9 mouse cellular contexts compared by ENCODE assay signal in the genomic region with DNA sequence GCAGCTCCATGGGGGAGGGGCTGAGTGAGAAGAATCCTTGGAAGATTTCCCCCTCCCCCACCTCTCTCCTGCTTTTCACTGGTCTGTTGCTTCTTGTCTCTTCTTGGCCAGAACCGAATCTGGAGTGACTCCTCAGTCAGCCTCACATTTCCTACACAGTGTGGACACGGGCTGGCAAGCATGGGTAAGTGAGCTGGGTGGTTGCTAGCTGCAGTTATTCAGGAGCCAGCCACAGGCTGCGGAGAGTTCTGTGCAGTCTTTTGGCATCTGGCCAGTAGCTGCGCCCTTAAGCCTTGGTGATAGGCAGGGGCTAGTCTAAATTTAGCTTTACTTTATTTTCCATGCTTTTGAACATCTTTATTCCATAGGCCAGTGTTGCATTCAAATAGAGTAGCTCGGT. TPM values are rescaled to one million over a fixed set of nuclear protein-coding genes. Genes with fewer than 3 reads are reported as not detected.
A peak's percentile ranks its signal among the peaks of the same experiment; 100 is the strongest.
DNase-seq lines count a peak whose midpoint lies in the region; ATAC-seq and TF ChIP-seq lines count a peak whose summit lies in the region.
"Had no signal": no experiment of that assay in that cellular context is flagged by ENCODE, and none has a peak within 500 bp of the region (broad histone marks: within the 10 kb centered on the region; RNA-seq: fewer than 3 reads in every experiment).

No protein-coding gene starts in this region.

- peaks cover 11% of the 10 kb centered on the region for H3K4me1 ChIP-seq in midbrain, embryonic 13.5 days (replicated peaks)
- H3K4me1 ChIP-seq in midbrain, embryonic 10.5 days = 0 out of 2 replicates have a peak, but pooled peaks cover 2% of the 10 kb centered on the region
- H3K4me1 ChIP-seq in forebrain, postnatal 0 days (ENCODE audit: insufficient read depth) = no peaks in the 10 kb centered on the region

- H3K9ac ChIP-seq in midbrain, embryonic 13.5 days (replicated peaks) = no peak overlapping the region
- H3K9ac ChIP-seq in forebrain, postnatal 0 days = no peak overlapping the region

- no peak overlapping the region for H3K27ac ChIP-seq in midbrain, embryonic 13.5 days
- no peak overlapping the region for H3K27ac ChIP-seq in midbrain, embryonic 10.5 days (replicated peaks)
- no peak overlapping the region for H3K27ac ChIP-seq in forebrain, postnatal 0 days (ENCODE audit: low read depth, low read length)

- DNase-seq in gastrocnemius, postnatal 10 days = peak; percentile 26
- DNase-seq in gastrocnemius, postnatal 25 days = no peak
- no peak for DNase-seq in midbrain, embryonic 10.5 days (ENCODE audit: low spot score)
- peak; percentile 70 for DNase-seq in forebrain, postnatal 0 days
- DNase-seq in frontal cortex, adult 2 months (ENCODE audit: extremely low spot score in 1 of 2, low spot score in 1 of 2) = no peak
- DNase-seq in cerebellum, adult 18-20 months = no peak

- H3K9me3 ChIP-seq in midbrain, embryonic 13.5 days = no peaks in the 10 kb centered on the region
- H3K9me3 ChIP-seq in midbrain, embryonic 10.5 days (replicated peaks) = 0 out of 2 replicates have a peak, but pooled peaks cover 2% of the 10 kb centered on the region
- H3K9me3 ChIP-seq in forebrain, postnatal 0 days (ENCODE audit: low read length) = 0 out of 2 replicates have a peak, but pooled peaks cover 4% of the 10 kb centered on the region

- H3K4me2 ChIP-seq in midbrain, embryonic 13.5 days (replicated peaks) = no peak overlapping the region
- no peak overlapping the region for H3K4me2 ChIP-seq in forebrain, postnatal 0 days (ENCODE audit: low read depth)

- TF ChIP-seq CTCF in forebrain, postnatal 0 days (IDR thresholded peaks at IDR 0.05; ENCODE audit: low read depth) = no peak

- no peaks in the 10 kb centered on the region for H3K36me3 ChIP-seq in midbrain, embryonic 13.5 days
- no peaks in the 10 kb centered on the region for H3K36me3 ChIP-seq in midbrain, embryonic 10.5 days
- no peaks in the 10 kb centered on the region for H3K36me3 ChIP-seq in forebrain, postnatal 0 days (ENCODE audit: insufficient read depth)

- 33% methylated on average over 5 of the region's 5 CpGs for WGBS in midbrain, embryonic 13.5 days
- 72% methylated on average over 5 of the region's 5 CpGs for WGBS in midbrain, embryonic 10.5 days
- 21% methylated on average over 5 of the region's 5 CpGs for WGBS in forebrain, postnatal 0 days

- H3K27me3 ChIP-seq in midbrain, embryonic 13.5 days = no peaks in the 10 kb centered on the region
- H3K27me3 ChIP-seq in midbrain, embryonic 10.5 days (ENCODE audit: low read depth, poor library complexity, severe bottlenecking) = no peaks in the 10 kb centered on the region
- H3K27me3 ChIP-seq in forebrain, postnatal 0 days (ENCODE audit: insufficient read depth, low read length) = no peaks in the 10 kb centered on the region

- H3K4me3 ChIP-seq in midbrain, embryonic 13.5 days (replicated peaks) = no peak overlapping the region
- no peak overlapping the region for H3K4me3 ChIP-seq in midbrain, embryonic 10.5 days
- no peak overlapping the region for H3K4me3 ChIP-seq in forebrain, postnatal 0 days (ENCODE audit: low read depth, low read length)

- peak; percentile 86 for ATAC-seq in midbrain, embryonic 13.5 days
- peak; percentile 91 for ATAC-seq in forebrain, postnatal 0 days
- ATAC-seq in megakaryocyte progenitor cell, adult 5-6 weeks (replicated peaks; ENCODE audit: poor library complexity) = peak; percentile 62

RNA-seq across cellular contexts. Expression of a gene that starts 18.2 kb away (rescaled TPM):
- 10 to 100 TPM; 27.0 to 29.7 TPM for total RNA-seq in gastrocnemius, postnatal 10 days (2021)
- 10 to 100 TPM; 18.3 to 18.8 TPM for total RNA-seq in gastrocnemius, postnatal 25 days (2021)
- polyA plus RNA-seq in midbrain, embryonic 13.5 days (2015; fragmentation: Nextera tagmentation; extraction: Ambion mirVana) = 6.1 and 6.6 TPM in 2 replicates
- polyA plus RNA-seq in midbrain, embryonic 10.5 days (2016; fragmentation: Nextera tagmentation; extraction: Ambion mirVana) = 2.9 and 3.0 TPM in 2 replicates
- total RNA-seq in forebrain, postnatal 0 days (2014; rRNA removed) = 5.5 and 7.5 TPM in 2 replicates
- 5.2 and 10.2 TPM in 2 replicates for polyA plus RNA-seq in forebrain, postnatal 0 days (2015; fragmentation: Nextera tagmentation; extraction: Ambion mirVana)
- total RNA-seq in megakaryocyte progenitor cell, adult 5-6 weeks (2015) = 0.49 and 1.3 TPM in 2 replicates
- 0.78 TPM in 1 of 2 replicates, not detected in the other for total RNA-seq in megakaryocyte progenitor cell, adult 5-6 weeks (2017)
- 18.1 and 18.9 TPM in 2 replicates for polyA plus RNA-seq in frontal cortex, adult 2 months (2012; rRNA removed)

RNA-seq across cellular contexts. Expression of a gene that starts 31.5 kb away (rescaled TPM):
- total RNA-seq in gastrocnemius, postnatal 10 days (2021) = not detected
- total RNA-seq in gastrocnemius, postnatal 25 days (2021) = not detected
- polyA plus RNA-seq in midbrain, embryonic 13.5 days (2015; fragmentation: Nextera tagmentation; extraction: Ambion mirVana) = 0.43 and 0.90 TPM in 2 replicates
- 0.17 TPM in 1 of 2 replicates, not detected in the other for polyA plus RNA-seq in midbrain, embryonic 10.5 days (2016; fragmentation: Nextera tagmentation; extraction: Ambion mirVana)
- not detected in 2 replicates for total RNA-seq in forebrain, postnatal 0 days (2014; rRNA removed)
- polyA plus RNA-seq in forebrain, postnatal 0 days (2015; fragmentation: Nextera tagmentation; extraction: Ambion mirVana) = 0.48 and 0.64 TPM in 2 replicates
- not detected in 2 replicates for total RNA-seq in megakaryocyte progenitor cell, adult 5-6 weeks (2015)
- not detected in 2 replicates for total RNA-seq in megakaryocyte progenitor cell, adult 5-6 weeks (2017)
- polyA plus RNA-seq in frontal cortex, adult 2 months (2012; rRNA removed) = not detected in 2 replicates
- polyA plus RNA-seq: small intestine, adult 2 months had no signal

Comparison
In these comparisons a context has a peak if more than half of its experiments do, and no peak if none do; other contexts are left out.
1. DNase-seq: peak in gastrocnemius, postnatal 10 days (single experiment) and forebrain, postnatal 0 days (single experiment); none in gastrocnemius, postnatal 25 days (single experiment), midbrain, embryonic 10.5 days (single experiment), frontal cortex, adult 2 months (0 of 2) and cerebellum, adult 18-20 months (0 of 2).
2. Peak in every context shown above with its lines, with median percentiles within 50 percentile points of each other: ATAC-seq.